Mouse (Mus musculus) bone marrow macrophage, adult 2 months (primary cell): ENCODE data around the gene Bcl2a1c.
"Not testable (repeated sequence)": the region's sequence is repeated elsewhere in the genome, so short reads cannot be mapped to it uniquely, and the experiment has no call there.

Experiments used
- CTCF ChIP-seq: IDR thresholded peaks from 2 replicates; pipeline ENCODE4 v1.5.1; 2012; ENCODE audit warnings: low read depth, mild to moderate bottlenecking, low read length, moderate library complexity
- POLR2A ChIP-seq: IDR thresholded peaks from 2 replicates; pipeline ENCODE4 v1.6.1; 2012; ENCODE audit warnings: mild to moderate bottlenecking, low read depth, low read length, borderline replicate concordance

- not testable (repeated sequence) for TF ChIP-seq CTCF, POLR2A
These were observed 24.0 kb upstream of the Bcl2a1c start for GRCm38 (mm10) chr9:114305957-114306356.
